Mouse (Mus musculus) megakaryocyte, adult 5-6 weeks (primary cell): ENCODE data around the gene Hic1. TPM values are rescaled to one million over a fixed set of nuclear protein-coding genes. Genes with fewer than 3 reads are reported as not detected.
"Not testable (repeated sequence)": the region's sequence is repeated elsewhere in the genome, so short reads cannot be mapped to it uniquely, and the experiment has no call there.

Source experiments
- ATAC-seq: 2 replicates; pipeline ENCODE4 v1.8.0; 2016; ENCODE audit warnings: mild to moderate bottlenecking, inconsistent platforms; ENCODE audit not compliant: poor library complexity, severe bottlenecking
- total RNA-seq, 2 experiments: library from RNA; stranded (forward) in 1 of 2; stranded (reverse) in 1 of 2; fragments of 153-499, 151-499 nt in 1 of 2; fragments of 221-1000, 200-1000 nt in 1 of 2; gene quantifications; 2 replicates each; pipeline versions ENCODE4 v1.2.3 to v1.2.4; 2015 to 2017

Gene Hic1
- total RNA-seq, 2 experiments from 2014 or later, result 0.07 TPM; not detected in 1

- 0 out of 2 replicates have a peak, but pooled peaks have one; percentile 17 for ATAC-seq
These were observed 24.1 kb upstream of the Hic1 start, which contains the start of gene Rtn4rl1 for GRCm38 (mm10) chr11:75193256-75194071. TSS of gene Rtn4rl1 (plus strand) at chr11:75193783.

GRCm38 (mm10) chr11:75192336-75193214, 23.3 kb upstream of the Hic1 start:
- ATAC-seq, result peak; percentile 56

- ATAC-seq, result no peak
These were observed 22.5 kb upstream of the Hic1 start for GRCm38 (mm10) chr11:75191841-75192240.

- ATAC-seq, result no peak
These were observed 21.7 kb upstream of the Hic1 start, which contains the start of gene Dph1 for GRCm38 (mm10) chr11:75190905-75191441. TSS of gene Dph1 (minus strand) at chr11:75191241.

GRCm38 (mm10) chr11:75190371-75190724, 21.0 kb upstream of the Hic1 start:
- ATAC-seq, result peak; percentile 93

- ATAC-seq, result peak; percentile 8; the same call in 1 of the 2 replicates
These were observed 20.5 kb upstream of the Hic1 start for GRCm38 (mm10) chr11:75189713-75190370.

GRCm38 (mm10) chr11:75184986-75185385, 15.7 kb upstream of the Hic1 start:
- ATAC-seq, result no peak

GRCm38 (mm10) chr11:75184573-75184972, 15.3 kb upstream of the Hic1 start:
- ATAC-seq, result no peak

GRCm38 (mm10) chr11:75183917-75184570, 14.7 kb upstream of the Hic1 start:
- ATAC-seq, result no peak

- ATAC-seq, result peak; percentile 99
These were observed 9.4 kb upstream of the Hic1 start, which contains the start of gene Ovca2 for GRCm38 (mm10) chr11:75178672-75179208. TSS of gene Ovca2 (minus strand) at chr11:75178835.

- no peak for ATAC-seq
These were observed 8.7 kb upstream of the Hic1 start for GRCm38 (mm10) chr11:75178011-75178410.

GRCm38 (mm10) chr11:75174574-75174973, 5.3 kb upstream of the Hic1 start:
- ATAC-seq, result not testable (repeated sequence)

- no peak for ATAC-seq
These were observed 4.5 kb upstream of the Hic1 start for GRCm38 (mm10) chr11:75173799-75174165.

GRCm38 (mm10) chr11:75173095-75173798, 3.9 kb upstream of the Hic1 start:
- peak; percentile 41 for ATAC-seq

GRCm38 (mm10) chr11:75172151-75173094, 3.1 kb upstream of the Hic1 start:
- ATAC-seq, result no peak

- ATAC-seq, result no peak
These were observed 2.0 kb upstream of the Hic1 start for GRCm38 (mm10) chr11:75171186-75171865.

- peak; percentile 62 for ATAC-seq
These were observed 925 bp upstream of the Hic1 start for GRCm38 (mm10) chr11:75170136-75170751.
